Mouse (Mus musculus) heart, adult 8-10 months (tissue): ENCODE measurements around the gene Sdr9c7. TPM values are rescaled to one million over a fixed set of nuclear protein-coding genes. Genes with fewer than 3 reads are reported as not detected.
"Not testable (repeated sequence)": the region's sequence is repeated elsewhere in the genome, so short reads cannot be mapped to it uniquely, and the experiment has no call there.

Source experiments
- DNase-seq: peaks from one replicate; pipeline ENCODE4 v3.0.0; 2022; ENCODE audit warnings: low spot score
- total RNA-seq, 4 experiments: library from RNA; stranded (reverse); gene quantifications; 2 replicates each; pipeline ENCODE4 v1.2.4; 2022

Gene Sdr9c7
- total RNA-seq, 4 experiments from 2014 or later: not detected

DNA sequence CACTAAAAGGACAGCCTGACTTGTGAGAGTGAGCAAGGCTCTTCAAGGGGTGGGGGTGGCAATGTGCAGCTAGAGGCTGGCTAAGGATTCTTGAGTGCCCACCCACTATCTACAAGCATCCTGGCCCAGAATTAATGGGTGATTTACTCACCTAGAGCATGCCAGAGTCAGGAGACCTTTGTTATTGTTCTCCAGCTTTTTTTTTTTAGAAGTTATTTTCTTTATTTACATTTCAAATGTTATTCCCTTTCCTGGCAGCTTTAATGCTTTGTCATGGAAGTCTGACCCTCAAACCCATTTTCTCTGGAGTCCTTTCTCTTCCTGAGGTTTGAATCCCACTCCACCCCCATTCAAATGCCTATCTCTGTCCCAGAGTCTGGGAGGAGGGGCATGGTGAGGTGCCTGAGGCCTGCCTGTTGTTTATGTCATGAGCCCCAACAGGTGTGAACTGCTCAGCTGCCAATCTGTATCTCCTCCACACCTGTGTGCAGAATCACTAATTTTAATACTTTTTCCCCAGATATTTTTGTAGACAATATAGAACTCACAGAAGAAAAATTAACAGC is 9.2 kb downstream of the Sdr9c7 start:
- DNase-seq: no peak

DNA sequence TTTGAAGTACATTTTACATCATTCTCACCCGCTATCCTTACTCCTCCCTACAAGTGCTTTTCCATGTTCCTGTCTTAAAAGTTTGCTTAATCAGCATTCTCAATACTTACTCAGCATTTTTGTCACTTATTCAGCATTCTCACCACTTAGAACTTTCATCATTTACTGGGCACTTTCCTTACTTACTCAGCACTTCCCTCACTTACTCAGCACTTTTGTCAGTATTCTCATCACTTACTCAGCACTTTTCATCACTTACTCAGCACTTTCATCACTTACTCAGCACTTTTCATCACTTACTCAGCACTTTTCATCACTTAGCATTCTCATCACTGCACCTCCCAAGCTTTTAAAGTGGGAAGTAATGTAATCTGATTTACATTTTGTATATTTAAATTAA is 17.3 kb downstream of the Sdr9c7 start:
- no peak for DNase-seq

DNA sequence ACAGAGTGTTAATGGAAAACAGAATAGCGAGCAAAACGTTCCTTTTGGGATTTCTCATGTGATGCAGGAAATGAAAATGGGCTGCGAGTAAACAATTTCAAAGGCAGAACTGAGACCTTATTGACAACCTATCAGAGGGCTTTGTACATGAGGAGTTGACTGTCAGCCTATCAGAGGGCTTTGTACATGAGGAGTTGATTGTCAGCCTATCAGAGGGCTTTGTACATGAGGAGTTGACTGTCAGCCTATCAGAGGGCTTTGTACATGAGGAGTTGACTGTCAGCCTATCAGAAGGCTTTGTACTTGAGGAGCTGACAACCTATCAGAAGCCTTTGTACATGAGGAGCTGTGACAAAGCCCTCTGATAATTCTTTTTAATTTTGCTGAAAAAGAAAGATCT is 18.9 kb downstream of the Sdr9c7 start:
- not testable (repeated sequence) for DNase-seq

DNA sequence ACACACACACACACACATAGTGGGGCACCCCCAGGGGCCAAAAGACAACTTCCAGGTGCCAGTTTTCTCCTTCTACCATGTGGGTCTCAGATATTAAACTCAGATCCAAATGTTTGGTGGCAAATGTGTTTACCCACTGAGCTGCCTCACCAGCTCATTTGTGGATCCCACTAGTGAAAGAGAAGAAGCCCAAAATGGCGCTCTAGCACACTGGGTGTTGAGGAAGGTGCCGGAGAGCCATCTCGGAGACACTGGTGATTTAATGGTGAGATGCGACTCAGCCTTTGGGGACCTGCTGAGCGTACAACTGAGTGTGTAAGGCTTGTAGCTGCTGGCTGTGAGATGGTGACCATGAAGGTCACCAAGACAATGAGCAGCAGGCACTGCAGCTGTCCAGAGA is 19.3 kb downstream of the Sdr9c7 start:
- DNase-seq: no peak

DNA sequence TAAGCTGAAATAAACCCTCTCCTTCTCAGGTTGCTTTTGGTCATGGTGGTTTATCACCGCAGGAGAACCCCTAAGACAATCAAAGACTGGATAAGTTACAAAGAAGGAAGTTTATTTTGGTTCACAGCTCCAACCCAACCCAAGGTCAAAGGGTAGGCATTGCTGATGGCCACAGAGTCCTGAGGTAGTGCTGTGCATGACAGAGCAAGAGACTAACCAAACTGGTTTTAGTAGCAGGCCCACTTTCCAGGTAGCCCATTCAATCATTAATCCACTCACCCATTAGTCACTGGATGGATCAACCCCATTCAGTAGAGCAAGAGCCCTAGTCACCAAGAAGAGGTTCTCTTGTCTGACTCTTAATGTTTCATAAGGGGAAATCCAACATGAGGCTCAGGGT is 23.9 kb downstream of the Sdr9c7 start:
- DNase-seq: no peak

DNA sequence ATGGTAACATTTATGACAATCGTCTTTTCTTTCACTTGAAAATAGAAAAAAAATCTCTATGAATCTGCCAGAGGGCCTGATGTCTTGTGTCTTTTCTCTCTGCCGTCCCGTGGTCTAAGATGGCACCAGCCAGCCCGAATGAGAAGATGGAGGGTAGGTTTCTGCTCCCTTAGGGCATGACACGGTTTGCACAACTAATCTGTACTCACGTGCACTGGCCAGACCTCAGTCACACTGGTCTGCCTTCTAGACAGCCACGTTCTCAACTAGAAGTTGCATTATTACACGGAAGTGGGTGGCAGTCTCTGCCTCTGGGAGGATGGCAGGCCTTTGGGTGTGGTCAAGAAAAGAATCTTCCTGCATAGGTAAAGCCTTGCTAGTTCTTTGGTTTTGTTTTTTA is 24.7 kb downstream of the Sdr9c7 start:
- DNase-seq: no peak

DNA sequence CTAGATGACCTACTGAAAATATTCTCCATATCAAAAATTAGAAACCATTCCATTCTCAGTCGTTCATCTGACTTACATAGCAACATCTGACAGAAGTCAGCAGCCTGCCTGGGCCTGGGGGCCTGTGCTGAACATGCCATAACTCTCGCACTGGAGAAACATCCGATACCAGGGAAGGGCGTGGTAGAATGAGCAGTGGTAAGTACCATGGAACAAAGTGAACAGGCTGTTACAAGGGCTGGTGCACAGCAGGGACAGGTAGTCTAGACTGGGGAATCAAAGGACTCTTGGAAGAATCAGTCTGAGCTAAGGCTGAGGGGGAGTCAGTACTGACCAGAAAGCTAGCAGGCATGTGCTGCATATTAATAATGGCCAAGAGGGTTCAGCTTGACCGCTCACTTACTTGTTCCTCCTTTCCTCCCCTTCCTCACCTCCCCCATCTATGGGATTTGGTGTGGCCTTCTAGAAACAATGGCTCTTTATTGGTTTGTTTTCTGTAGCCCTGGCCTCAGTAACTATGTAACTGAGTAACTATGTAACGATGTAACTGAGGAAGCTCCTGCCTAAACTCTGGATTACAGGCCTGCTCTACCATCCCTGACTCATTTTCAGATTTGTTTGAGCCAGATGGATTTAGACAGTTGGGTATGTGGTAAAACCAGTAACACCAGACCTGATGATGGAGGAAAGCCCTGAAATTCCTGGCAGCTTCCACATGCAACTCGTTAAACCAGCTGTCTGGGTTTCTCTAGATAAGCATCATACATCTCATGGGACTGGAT is 26.5 kb downstream of the Sdr9c7 start:
- DNase-seq: no peak

DNA sequence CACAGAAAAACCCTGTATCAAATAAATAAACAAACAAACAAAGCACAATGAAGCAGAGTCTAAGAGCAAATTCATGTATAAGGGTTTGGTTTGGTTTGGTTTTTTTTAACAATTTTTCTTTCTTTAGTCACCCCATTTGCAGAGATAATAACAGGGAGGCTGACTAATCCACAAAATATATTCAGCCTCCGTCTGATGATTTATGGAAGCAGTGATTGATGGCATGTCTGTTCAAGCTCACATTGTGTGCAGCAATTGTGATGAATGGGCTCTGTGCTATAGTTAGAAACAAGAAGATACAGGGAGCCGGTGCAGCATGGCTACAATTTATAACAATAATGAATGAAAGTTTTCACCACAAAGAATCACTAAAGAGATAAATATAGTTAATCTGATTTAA is 29.4 kb downstream of the Sdr9c7 start:
- no peak for DNase-seq

DNA sequence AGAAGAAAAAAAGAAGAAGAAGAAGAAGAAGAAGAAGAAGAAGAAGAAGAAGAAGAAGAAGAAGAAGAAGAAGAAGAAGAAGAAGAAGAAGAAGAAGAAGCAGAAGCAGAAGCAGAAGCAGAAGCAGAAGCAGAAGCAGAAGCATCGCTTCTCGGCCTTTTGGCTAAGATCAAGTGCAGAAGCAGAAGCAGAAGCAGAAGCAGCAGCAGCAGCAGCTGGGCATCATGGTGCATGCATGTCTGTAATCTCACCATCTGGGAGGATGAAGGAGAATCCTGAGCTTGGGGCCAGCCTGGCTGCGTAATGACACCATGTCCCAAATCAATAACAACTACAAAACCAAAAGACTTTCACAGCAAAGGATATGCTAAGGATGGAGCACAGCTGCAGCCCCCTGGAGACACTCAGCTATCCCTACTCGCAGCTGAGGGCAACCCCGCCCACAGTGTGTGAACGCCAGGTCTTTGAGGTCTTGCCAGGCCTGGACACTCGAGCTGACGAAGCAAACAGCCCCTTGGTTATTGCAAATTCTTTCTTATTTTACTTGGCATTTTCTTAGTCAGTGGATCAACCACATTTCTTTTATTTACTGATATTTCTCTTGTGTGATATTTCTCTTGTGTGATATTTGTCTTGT is 34.1 kb downstream of the Sdr9c7 start:
- no peak for DNase-seq

DNA sequence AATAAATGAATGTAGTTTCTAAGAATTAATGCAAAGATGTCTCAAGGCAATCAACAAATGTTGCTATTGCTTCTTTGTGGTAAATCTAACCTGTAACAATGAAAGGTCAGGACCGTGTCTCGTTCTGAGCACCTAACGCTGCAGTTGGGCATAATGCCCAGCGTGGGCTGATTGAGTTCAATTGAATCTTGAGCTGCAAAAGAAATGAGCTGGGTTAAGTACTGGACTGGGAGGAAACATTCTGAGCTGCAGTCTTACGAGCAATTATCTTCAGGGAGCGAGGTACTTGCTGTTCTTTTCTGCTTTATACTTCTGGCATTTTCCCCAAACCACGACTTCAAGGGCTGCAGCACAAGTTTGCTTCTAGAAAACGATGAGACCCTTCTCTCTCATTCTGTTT is 38.0 kb downstream of the Sdr9c7 start:
- no peak for DNase-seq

DNA sequence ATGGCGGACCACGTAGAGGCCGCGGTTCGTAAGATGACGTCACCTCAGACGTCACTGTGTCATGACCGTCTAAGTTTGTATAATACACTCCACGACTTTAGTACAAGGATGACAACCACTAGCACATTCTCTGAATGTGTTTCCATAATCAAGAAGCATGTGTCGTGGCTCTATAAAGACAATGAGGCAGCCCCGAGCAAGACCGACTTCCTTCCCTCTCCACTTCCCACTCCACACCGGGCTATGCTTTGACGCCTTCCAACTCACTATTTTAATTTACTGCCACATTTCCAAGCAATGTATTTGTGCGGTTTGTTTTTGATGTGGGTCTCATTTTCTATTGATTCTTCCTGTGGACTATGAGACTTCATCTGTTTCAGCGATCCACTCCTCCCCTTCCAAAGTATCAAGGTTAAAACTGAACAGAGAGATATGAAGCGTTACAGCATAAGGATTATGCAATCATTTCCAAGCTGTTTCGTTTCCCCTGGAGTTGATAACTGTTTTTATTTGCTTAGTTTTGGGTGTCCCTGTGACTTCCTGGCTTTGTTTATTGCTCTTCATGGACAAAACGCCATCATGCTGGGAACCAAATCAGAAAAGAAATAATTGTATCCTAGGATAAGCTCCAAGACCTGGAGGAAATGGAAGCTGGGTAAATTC is 38.6 kb downstream of the Sdr9c7 start:
- DNase-seq: peak; percentile 41

DNA sequence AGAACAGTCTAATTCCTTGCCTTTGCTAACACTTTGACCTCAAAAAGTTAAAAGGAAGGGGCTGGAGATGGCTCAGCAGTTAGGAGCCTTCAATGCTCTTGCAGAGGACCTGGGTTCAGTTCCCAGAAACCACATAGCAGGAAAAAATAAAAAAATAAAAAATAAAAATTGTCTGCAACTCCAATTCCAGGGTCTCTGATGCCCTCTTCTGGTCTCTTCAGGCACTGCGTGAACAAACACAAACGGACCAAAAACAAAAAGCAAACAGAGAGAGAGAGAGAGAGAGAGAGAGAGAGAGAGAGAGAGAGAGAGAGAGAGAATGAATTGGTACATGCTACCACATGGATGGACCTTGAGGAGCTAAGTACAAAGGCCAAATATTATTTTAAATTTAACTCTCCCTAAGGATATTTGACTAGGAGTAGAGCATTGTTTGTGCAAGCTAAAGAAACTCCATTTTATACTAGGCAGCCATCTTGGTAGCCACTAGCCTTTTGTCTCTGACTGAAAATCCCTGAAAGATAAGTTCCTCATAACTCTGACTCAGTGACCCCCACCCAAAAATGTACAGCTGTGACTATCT is 39.2 kb downstream of the Sdr9c7 start:
- peak; percentile 71 for DNase-seq

DNA sequence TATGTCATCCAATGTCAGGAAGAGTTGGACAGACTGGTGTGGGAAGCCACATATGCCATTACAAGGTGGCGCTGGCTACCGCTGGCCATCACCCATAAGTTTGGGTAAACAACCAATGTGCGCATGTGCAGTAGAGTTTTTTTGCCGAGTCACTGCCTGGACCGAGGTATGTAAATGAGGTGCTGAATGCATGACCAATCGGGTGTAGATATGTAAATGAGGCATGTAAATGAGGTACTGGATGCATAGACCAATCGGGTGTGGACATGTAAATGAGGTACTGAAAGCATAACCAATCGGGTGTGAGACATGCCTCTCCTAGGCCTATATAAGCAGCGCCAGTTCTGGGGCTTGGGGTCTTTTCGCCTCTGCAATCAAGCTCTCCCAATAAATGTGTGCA is 41.3 kb downstream of the Sdr9c7 start:
- not testable (repeated sequence) for DNase-seq

DNA sequence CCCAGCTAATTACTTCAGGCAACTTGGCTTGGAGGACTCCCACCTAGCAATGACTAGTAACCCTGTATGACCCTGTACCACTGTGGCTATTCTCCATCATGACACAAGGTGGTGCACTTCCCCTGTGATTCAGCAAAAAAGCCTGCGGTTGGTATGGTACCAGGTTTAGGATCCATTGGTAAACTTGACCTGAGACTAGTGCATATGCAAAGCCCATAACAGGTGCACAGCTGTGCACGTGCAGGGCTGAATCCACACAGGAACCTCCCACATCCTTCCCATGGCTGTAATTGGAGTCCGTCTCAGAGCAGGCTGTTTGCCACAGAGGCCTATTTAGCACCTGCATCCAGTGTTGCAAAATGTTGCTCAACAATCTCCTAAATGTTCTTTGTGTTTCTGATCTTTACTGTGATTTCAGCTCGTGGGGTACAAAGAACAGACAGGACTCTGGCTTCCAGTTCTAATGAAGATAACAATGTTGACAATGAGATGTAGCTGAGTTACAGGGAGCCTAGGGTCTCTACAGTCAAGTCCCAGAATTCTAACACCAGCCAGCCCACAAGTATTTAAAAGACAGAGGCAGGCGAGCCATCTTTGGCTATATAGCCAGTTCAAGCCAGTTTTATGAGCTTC is 47.2 kb downstream of the Sdr9c7 start:
- DNase-seq: peak; percentile 20

DNA sequence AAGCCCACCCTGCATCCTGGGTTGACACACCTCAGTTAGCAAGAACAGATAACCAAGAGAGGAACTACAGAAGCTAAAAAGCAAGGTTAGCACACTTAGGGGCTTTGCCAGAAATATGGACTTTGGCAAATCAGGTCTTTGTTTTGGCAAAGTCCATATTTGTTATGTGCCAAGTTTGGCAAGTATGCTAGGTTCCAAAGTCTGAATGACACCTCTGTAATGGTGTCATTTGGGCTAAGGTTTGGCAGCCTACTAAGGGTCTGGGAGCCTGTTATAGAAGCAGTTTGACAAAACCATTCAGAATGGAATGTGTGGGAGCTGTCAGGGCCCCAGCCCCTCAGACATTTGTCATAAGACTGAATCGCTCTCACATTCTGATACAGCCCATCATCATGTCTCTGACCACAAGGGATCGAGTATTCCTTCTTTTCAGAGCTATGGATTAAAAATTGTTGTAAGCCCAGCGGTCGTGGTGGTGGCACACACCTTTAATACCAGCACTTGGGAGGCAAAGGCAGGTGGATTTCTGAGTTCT is 51.3 kb downstream of the Sdr9c7 start:
- no peak for DNase-seq

DNA sequence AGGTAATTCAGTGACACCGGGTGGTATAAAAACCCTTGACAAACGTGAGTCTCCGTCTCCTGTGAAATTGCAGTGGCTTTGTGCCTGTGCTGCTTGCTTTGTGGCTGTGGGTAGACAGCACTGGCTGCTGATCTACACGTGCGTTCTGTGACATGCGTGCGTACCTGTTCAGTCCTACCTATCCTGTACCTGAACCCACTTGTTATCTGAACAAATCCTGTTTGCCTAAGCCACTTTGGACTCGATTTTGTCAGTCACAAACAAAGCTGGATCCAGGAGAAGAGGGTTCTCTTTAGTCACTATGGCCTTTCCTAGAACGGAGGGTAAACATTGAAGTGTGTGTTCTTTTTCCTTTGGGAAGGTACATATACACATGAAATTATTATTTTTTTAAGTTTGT is 53.1 kb downstream of the Sdr9c7 start:
- no peak for DNase-seq

DNA sequence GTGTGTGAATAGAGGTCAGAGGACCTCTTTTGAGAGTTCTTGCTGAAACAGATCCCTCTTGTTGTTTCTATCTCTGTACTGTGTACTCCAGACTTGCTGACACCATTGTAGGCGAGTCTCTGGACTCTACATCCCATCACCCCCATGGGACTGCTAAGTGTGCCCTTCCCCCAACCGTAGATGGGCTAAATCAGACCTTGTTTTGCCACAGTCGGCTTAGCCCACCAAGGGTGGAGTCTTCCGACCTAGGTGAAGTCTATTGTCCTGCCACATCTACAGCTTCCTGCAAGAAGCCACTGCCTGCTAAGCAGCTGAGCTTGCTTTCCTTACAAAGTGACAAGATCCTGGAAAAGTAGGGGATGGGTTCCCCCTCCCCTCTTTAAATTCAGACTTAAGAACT is 53.5 kb downstream of the Sdr9c7 start:
- no peak for DNase-seq

DNA sequence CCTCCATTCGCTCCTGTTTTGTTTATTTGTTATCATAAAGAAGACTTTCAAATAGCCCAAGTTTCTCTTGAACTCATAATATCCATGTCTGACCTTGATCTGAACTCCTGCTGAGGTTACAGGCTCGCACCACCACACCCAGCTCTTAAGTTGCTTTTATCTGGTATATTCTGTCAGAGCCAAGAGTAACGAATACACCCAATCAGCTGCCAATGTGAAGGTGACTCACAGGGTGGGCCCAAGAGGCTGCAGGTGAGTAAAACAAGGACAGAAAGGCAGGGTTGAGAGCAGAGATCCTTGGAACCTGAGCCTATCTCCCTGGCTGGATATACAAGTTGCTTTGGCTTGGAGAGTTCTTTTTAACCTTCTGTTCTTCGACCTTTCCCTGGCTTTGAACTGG is 56.7 kb downstream of the Sdr9c7 start:
- DNase-seq: no peak

DNA sequence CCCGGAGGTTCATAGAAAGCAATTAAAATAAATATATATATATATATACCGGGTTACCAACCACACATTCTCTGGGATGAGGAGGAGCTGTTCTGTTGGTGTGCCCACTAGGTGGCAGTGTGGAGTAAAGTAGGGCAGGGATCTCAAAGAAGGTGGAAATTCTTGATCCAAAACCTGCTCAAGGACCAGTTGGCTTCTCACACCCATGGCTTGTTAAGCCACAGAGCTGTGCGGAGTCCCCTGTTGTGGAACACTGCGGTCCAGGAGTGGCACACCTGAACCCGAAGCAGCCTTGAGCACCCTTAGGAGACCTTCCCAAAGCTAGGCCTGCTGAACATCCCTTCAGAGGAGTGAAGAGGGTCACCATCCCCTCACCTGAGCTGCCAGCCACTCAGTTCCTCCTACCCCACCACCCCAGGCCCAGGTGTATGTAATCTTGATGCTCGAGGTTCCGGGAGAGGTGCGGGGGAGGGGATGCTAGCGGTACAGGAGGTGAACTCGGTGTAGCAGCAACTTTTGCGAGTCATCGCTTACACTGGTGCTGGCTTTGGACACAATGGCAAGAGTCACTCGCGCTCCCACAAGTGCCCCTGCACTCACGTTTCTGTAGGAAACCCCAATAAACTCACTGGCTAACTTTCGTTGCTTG is 58.0 kb downstream of the Sdr9c7 start:
- DNase-seq: peak; percentile 67

DNA sequence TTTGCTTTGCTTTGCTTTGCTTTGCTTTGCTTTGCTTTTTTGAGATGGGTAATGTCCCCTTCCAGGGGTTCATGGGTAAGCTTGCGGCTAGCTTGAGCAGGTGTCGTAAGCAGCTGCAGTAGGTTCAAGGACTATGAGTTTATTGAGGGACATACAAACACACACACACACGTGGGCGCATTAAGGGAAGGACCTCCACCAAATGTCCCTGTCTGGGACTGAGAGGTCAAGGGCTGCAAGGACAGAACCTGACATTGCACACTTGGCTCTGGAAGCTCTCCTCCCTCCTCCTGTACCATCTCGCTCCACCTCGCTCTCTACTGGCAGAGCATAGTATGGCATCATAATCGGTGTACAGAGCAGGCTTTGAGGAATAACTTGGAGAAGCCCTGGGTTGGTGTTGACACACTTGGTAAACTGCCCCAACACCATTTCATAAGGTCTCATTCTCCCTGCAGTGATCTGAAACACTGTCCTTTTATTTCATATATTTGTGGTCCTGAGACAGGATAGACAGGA is 60.9 kb downstream of the Sdr9c7 start:
- DNase-seq: no peak
